Mouse (Mus musculus) CD4-positive, CD25-positive, alpha-beta regulatory T cell, adult 2 months (primary cell): ENCODE measurements around the gene Mapk1.
"Not testable (repeated sequence)": the region's sequence is repeated elsewhere in the genome, so short reads cannot be mapped to it uniquely, and the experiment has no call there.

Experiments used
- DNase-seq: peaks from one replicate; pipeline ENCODE4 v3.0.0-alpha.2; 2012; ENCODE audit warnings: low read depth, low spot score

The Mapk1 gene

GRCm38 (mm10) chr16:16983131-16983533 lies at the start of gene Mapk1:
Gene Mapk1 (plus strand): TSS chr16:16983382.
- DNase-seq: peak; percentile 99

- DNase-seq: no peak
Observed at GRCm38 (mm10) chr16:16939543-16939942, 43.6 kb upstream of the Mapk1 start.

DNA sequence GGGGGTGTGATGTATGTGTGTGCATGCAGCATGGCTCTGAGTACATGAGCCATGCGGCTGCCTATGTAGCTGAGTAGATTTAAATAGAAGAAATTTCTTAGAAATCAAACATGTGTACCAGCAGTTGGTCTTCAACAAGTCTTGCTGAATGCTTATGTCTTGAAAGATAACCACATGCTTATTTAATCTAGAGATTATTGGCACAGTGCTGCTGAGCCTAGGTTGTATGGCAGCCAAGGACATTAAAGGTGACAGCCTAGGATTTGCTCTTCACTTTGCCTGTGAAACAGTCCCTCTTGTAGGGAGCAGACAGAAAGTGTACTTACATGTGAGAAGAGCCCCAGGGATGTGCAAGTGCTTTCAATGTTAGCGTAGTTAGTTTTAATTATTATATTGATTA lies 42.1 kb upstream of the Mapk1 start:
- DNase-seq: no peak

GRCm38 (mm10) chr16:16958575-16958974 lies 24.6 kb upstream of the Mapk1 start:
- no peak for DNase-seq

DNA sequence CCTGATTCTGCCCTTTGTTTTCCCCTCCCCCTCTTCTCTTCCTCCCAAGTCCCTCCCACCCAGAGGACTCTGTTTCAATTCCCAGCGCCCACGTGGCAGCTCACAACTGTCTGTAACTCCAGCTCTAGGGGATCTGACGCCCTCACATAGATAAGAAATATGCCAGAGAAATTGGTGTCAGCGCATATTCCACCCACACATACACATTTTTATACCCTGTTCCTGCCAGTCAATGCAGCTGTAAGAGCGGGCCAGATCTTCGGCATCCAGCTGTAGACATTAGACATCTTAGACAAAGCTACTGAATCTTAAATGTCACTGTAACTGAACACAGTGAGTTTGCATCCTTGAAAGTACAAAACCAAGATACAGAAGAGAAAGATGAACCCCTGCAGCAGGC lies 23.3 kb upstream of the Mapk1 start:
- no peak for DNase-seq

GRCm38 (mm10) chr16:16965149-16965548 lies 18.0 kb upstream of the Mapk1 start:
- no peak for DNase-seq

- DNase-seq: no peak
Observed at GRCm38 (mm10) chr16:16966290-16966689, 16.9 kb upstream of the Mapk1 start.

DNA sequence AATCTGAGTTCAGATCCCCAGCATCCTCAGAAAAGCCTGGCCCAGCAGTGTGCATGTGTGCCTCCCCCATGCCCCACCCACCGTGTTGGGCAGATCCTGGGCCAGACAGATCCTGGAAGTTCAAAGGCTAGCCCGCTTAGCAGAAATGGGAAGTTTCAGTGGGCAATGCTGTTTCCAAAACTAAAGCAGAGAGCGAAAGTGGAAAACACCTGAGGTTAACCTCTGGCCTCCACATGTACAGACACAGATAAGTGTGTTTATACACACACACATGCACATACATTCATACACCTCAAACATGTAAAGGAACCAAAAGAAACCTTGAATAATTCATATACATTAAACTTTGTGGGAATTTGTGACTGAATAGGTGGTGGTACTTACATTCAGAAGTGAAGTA lies 5.1 kb upstream of the Mapk1 start:
- DNase-seq: no peak

DNA sequence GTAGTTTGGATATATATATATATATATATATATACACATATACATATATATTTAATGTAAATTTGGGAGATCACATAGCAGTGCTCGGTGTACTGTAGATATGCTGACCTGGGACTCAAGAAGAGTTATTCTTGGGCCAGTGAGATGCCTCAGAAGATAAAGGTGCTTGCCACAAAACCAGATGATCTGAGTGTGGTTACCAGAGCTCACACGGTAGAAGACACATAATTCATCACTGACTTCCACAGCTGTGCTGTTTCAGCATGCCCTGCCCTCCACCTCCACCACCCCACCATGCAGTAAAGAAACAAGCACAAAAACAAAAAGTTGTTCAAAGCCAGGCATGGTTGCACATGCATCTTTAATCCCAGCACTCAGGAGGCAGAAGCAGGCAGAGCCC lies 4.4 kb upstream of the Mapk1 start:
- no peak for DNase-seq

DNA sequence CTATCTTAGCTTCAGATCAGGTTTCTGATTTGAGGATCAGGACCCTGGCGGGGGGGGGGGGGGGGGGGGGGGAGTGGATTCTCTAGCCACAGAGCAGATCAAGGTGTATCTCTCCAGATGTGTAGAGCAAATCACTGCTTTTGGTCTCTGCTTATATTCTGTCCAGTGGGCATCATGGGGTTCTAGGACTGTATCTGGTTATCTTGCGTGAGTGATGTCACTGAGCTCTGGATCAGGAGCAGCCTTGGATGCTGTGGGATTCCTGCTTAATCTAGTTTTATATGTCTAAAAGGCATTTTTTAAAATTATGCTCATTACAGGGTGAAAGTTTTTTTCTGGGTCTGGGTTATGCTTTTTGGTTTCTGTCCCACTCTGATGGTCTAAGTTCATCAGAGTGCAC lies 546 bp upstream of the Mapk1 start:
- no peak for DNase-seq

GRCm38 (mm10) chr16:16983534-16984422 lies 596 bp downstream of the Mapk1 start:
- peak; percentile 61 for DNase-seq

GRCm38 (mm10) chr16:16984423-16984941 lies 1.3 kb downstream of the Mapk1 start:
- no peak for DNase-seq

GRCm38 (mm10) chr16:16987248-16987647 lies 4.1 kb downstream of the Mapk1 start:
- DNase-seq: no peak

DNA sequence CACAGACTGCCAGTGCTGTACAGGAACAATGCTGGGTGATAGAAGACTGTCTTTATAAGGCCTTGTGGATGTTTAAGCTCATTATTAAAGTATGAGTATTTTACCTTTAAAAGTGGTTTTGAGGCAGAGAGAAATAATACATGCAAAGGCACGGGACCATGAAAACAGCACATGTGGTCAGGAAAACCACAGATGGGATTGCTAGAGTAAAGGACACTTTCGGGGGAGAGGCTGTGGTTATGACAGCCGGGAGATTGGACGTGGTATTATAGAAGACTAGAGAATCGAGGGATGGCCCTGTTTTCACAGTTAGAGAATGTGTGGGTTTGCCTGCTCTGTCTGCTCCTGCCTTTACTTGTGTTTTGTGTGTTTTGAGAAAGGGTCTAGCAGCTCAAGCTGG lies 5.7 kb downstream of the Mapk1 start:
- DNase-seq: no peak

DNA sequence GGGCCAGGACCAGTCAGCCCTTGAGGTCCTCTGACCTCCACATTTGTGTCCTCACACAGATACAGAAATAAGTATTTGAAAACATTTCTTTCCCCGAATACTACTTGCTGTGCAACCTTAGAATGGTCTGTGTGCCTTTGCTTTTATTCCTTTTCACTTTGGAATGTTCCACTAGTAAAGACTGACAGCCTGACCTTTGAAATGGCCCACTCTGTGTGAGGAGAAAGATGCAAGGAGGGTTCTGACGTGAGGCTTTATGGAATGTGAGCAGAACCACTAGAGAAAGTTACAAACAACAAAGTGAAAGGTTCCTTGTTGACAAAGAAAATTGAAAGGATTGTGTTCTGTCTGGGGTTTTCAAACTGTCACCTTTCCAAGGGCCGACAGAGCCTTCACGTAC lies 6.8 kb downstream of the Mapk1 start:
- DNase-seq: no peak

GRCm38 (mm10) chr16:16994426-16995052 lies 11.4 kb downstream of the Mapk1 start:
- DNase-seq: peak; percentile 47

DNA sequence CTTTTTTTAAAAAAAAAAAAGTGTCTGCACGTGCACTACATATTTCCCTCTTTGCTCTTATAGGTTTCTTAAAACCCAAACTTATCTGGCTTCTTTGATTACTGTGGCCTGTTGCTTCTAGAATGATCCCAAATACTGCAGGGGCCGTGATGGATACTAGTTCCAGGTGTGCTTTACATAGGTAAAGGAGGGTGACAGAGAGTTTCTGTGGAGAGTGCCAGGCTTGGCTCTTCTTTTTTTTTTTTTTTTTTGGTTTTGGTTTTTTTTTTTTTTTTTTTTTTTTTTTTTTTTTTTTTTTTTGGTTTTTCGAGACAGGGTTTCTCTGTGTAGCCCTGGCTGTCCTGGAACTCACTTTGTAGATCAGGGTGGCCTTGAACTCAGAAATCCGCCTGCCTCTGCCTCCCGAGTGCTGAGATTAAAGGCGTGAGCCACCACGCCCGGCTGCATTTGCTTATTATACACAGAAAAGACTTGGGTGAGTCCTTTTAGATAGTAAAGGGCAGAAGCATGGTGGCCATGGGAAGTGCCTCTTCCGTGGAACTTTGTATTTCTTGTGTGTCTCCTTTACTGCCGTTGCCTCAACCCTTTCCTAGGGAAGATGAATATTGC lies 13.0 kb downstream of the Mapk1 start:
- not testable (repeated sequence) for DNase-seq

- no peak for DNase-seq
Observed at GRCm38 (mm10) chr16:17001109-17001508, 17.9 kb downstream of the Mapk1 start.

GRCm38 (mm10) chr16:17007070-17007469 lies 23.9 kb downstream of the Mapk1 start:
- DNase-seq: no peak

DNA sequence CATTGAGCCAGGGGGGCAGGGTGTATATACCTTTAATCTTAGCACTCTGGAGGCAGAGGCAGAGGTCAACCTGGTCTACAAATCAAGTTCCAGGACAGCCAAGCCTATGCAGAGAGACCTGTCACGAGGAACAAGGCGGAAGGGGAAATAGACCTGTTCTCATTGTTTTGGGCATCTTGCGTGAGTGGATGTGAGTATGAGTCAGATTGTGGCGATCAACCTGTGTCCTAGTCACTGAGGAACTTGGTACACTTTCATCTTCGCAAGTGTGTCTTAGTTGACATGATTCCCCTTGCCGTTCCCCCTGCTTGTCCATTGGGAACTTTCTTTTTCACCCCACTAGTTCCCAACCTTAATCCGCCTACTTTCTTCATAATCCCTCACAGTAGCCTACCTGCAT lies 26.9 kb downstream of the Mapk1 start:
- no peak for DNase-seq

DNA sequence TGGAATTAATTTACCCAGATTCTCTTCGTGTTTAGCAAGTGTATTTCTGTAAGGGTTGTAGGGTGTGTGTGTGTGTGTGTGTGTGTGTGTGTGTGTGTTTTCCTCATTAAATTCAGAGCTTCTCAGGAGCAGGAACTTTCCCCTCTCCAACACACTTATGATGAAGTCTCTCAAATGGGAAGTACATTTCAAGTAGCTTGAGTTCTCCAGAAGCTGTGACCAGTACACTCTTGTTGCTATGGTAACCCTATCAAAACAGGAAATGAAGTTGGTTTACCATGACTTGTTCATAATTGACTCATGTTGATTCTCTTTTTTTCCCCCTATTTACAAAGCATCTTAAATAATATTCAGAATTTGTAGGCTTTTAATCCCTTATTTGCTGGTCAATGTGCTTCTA lies 29.4 kb downstream of the Mapk1 start:
- DNase-seq: peak; percentile 83

DNA sequence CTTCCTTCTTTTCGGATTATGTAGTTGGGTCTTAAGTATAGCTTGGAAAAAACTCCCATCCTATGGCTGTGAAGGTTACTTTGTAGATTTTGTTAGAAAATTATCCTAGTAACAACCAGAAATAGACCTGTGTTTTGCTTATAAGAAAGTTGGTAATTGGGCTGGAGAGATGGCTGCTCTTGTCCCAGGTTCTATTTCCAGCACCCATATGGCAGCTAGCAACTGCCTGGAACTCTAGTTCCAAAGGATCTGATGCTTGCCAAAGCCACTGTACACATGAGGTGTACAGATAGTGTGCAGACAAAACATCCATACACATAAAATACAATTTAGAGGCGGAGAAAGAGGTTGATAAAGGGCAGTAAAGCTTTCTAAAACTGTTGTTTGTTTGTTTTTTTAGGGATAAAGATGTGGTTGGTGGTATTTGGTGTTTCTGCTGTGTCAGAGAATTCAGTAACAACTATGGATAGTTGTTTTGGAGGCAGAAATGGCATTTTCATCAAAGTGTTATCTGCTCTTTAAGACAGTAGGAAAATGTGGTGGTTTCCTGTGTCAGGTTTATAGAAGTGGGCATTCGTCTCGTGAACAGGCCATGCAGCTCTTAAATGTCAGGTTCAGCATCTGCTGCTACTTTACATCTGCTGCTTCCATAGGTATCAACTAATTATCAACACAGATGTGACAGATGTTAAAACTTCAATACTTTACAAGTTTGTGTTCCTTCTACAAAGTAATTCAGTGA lies 32.1 kb downstream of the Mapk1 start:
- peak; percentile 60 for DNase-seq
